Mouse (Mus musculus) G1E (cell line): ENCODE measurements around the gene Tff3.

ENCODE experiments used
- CTCF ChIP-seq: IDR thresholded peaks from 2 replicates; pipeline ENCODE4 v1.5.1; 2012; ENCODE audit warnings: low read depth, low read length, inconsistent platforms, mixed read lengths
- GATA1 ChIP-seq: IDR thresholded peaks from 2 replicates; pipeline ENCODE4 v1.6.1; 2012; ENCODE audit warnings: borderline replicate concordance, low read length, inconsistent platforms, mixed read lengths
- GATA2 ChIP-seq: IDR thresholded peaks from 2 replicates; pipeline ENCODE4 v1.6.1; 2012; ENCODE audit warnings: low read depth, low read length, inconsistent platforms, borderline replicate concordance
- POLR2AphosphoS5 ChIP-seq: IDR thresholded peaks from 2 replicates; pipeline ENCODE4 v1.6.1; 2012; ENCODE audit warnings: low read depth, low read length, inconsistent platforms; ENCODE audit not compliant: insufficient replicate concordance
- TAL1 ChIP-seq: conservative IDR thresholded peaks from 2 replicates; pipeline ENCODE4 v1.6.1; 2012; ENCODE audit warnings: low read depth, low read length, inconsistent platforms, mixed read lengths

GRCm38 (mm10) chr17:31129452-31129851 lies at the start of gene Tff3:
- TF ChIP-seq CTCF (no peak), GATA1 (no peak), TAL1 (no peak), GATA2 (no peak), POLR2AphosphoS5 (no peak)
